15 mouse cellular contexts compared by ENCODE assay signal in genomic region chr7:39978121-39978520, GRCm38 (mm10).
"Had no signal": no experiment of that assay in that cellular context is flagged by ENCODE, and none has a peak within 500 bp of the region (broad histone marks: within the 10 kb centered on the region; RNA-seq: fewer than 3 reads in every experiment).

No protein-coding gene starts in this region.

- H3K27ac ChIP-seq: lung, embryonic 15.5 days; macrophage; midbrain, embryonic 13.5 days; midbrain, embryonic 15.5 days; neural tube, embryonic 12.5 days; stomach, embryonic 15.5 days; stomach, postnatal 0 days had no signal

- DNase-seq: lung, adult 2 months; lung, postnatal 14 days; lung, postnatal 36 days; right cerebral cortex, postnatal 14 days; thymus, adult 2 months; thymus, postnatal 25 days; thymus, postnatal 4 days had no signal

- H3K9me3 ChIP-seq: lung, embryonic 15.5 days; midbrain, embryonic 13.5 days; midbrain, embryonic 15.5 days; neural tube, embryonic 12.5 days; stomach, embryonic 15.5 days had no signal

- H3K4me1 ChIP-seq: lung, embryonic 15.5 days; megakaryocyte, embryonic 14.5 days; midbrain, embryonic 13.5 days; midbrain, embryonic 15.5 days; neural tube, embryonic 12.5 days; stomach, embryonic 15.5 days had no signal

- H3K27me3 ChIP-seq: lung, embryonic 15.5 days; megakaryocyte, embryonic 14.5 days; midbrain, embryonic 13.5 days; midbrain, embryonic 15.5 days; neural tube, embryonic 12.5 days; stomach, embryonic 15.5 days had no signal

- H3K36me3 ChIP-seq: lung, embryonic 15.5 days; midbrain, embryonic 13.5 days; midbrain, embryonic 15.5 days; neural tube, embryonic 12.5 days; stomach, embryonic 15.5 days had no signal

- H3K4me3 ChIP-seq: lung, embryonic 15.5 days; megakaryocyte, embryonic 14.5 days; midbrain, embryonic 13.5 days; midbrain, embryonic 15.5 days; neural tube, embryonic 12.5 days; stomach, embryonic 15.5 days had no signal
